Mouse (Mus musculus) common myeloid progenitor, adult 5-6 weeks (primary cell): ENCODE results near the gene Ap2a1. TPM values are rescaled to one million over a fixed set of nuclear protein-coding genes. Genes with fewer than 3 reads are reported as not detected.

Experiments used
- ATAC-seq: replicated peaks from 2 replicates; pipeline ENCODE4 v1.8.0; 2016; ENCODE audit warnings: low read depth, mild to moderate bottlenecking, moderate TSS enrichment, inconsistent platforms; ENCODE audit not compliant: poor library complexity, severe bottlenecking
- total RNA-seq: library from RNA; stranded (forward); fragments of 200-1000, 187-1606 nt; gene quantifications from 2 replicates; pipeline ENCODE4 v1.2.3, GENCODE M21; 2017

Gene Ap2a1
- total RNA-seq, 1 experiment from 2014 or later: 31.1 TPM

- no peak for ATAC-seq
Observed at GRCm38 (mm10) chr7:44868465-44868864, 60.8 kb downstream of the Ap2a1 start.

- no peak for ATAC-seq
Observed at GRCm38 (mm10) chr7:44867802-44868201, 61.5 kb downstream of the Ap2a1 start.

- ATAC-seq: no peak
Observed at GRCm38 (mm10) chr7:44867010-44867702, 62.1 kb downstream of the Ap2a1 start.

GRCm38 (mm10) chr7:44866276-44867009, 62.9 kb downstream of the Ap2a1 start:
- ATAC-seq: peak; percentile 10; the same call in 1 of the 2 replicates

- ATAC-seq: no peak
Observed at GRCm38 (mm10) chr7:44864595-44865542, 64.4 kb downstream of the Ap2a1 start.

- ATAC-seq: no peak
Observed at GRCm38 (mm10) chr7:44863982-44864494, 65.3 kb downstream of the Ap2a1 start.

GRCm38 (mm10) chr7:44863210-44863609, 66.1 kb downstream of the Ap2a1 start:
- ATAC-seq: no peak

GRCm38 (mm10) chr7:44862434-44862833, 66.9 kb downstream of the Ap2a1 start:
- ATAC-seq: no peak

GRCm38 (mm10) chr7:44861429-44861816, 67.9 kb downstream of the Ap2a1 start:
- no peak for ATAC-seq

- ATAC-seq: peak; percentile 34; the same call in 1 of the 2 replicates
Observed at GRCm38 (mm10) chr7:44860576-44861428, 68.5 kb downstream of the Ap2a1 start.

GRCm38 (mm10) chr7:44859896-44860295, 69.4 kb downstream of the Ap2a1 start:
- no peak for ATAC-seq

- ATAC-seq: 0 out of 2 replicates have a peak, but pooled peaks have one; percentile 21
Observed at GRCm38 (mm10) chr7:44857905-44858304, 71.4 kb downstream of the Ap2a1 start.

GRCm38 (mm10) chr7:44857042-44857552, 72.2 kb downstream of the Ap2a1 start, which contains the start of gene Pnkp:
TSS of gene Pnkp (plus strand) at chr7:44857139.
- ATAC-seq: peak; percentile 55

GRCm38 (mm10) chr7:44856265-44856916, 72.9 kb downstream of the Ap2a1 start:
- ATAC-seq: peak; percentile 15; the same call in 1 of the 2 replicates

- no peak for ATAC-seq
Observed at GRCm38 (mm10) chr7:44855036-44855435, 74.3 kb downstream of the Ap2a1 start.

- peak; percentile 42 for ATAC-seq
Observed at GRCm38 (mm10) chr7:44854356-44855031, 74.8 kb downstream of the Ap2a1 start.

- no peak for ATAC-seq
Observed at GRCm38 (mm10) chr7:44853596-44854355, 75.5 kb downstream of the Ap2a1 start.
